Mouse (Mus musculus): ENCODE measurements around the gene Eml1.
"Not testable (repeated sequence)": the region's sequence is repeated elsewhere in the genome, so short reads cannot be mapped to it uniquely, and the experiment has no call there.

Gene Eml1

GRCm38 (mm10) chr12:108472898-108473297, 102.1 kb downstream of the Eml1 start:
- in situ Hi-C loops (cut with MboI, MseI): no loop called here

- in situ Hi-C loops (cut with MboI, MseI): no loop called here
These were observed 103.7 kb downstream of the Eml1 start for GRCm38 (mm10) chr12:108474440-108474839.

DNA sequence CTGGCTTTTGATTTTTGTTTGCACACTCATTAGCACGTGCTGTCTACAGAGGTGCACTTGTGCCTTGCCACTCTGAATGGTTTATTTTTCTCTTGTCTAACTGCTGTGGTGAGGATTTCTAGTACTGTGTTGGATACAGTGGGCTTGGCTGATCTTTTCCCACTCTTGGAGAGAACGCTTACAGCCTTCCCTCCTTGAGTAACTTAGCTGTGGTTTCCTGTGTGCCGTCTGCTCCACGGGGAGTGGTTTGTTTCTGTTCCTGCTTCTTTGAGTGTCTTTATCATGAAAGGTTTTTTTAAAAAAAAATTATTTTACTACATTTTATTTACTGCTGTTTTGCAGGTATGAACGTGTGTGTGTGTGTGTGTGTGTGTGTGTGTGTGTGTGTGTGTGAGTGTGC, 108.0 kb downstream of the Eml1 start:
- in situ Hi-C loops (cut with MboI, MseI): no loop called here

GRCm38 (mm10) chr12:108480704-108481365, 110.1 kb downstream of the Eml1 start:
- in situ Hi-C loops (cut with MboI, MseI): no loop called here

GRCm38 (mm10) chr12:108489076-108489475, 118.3 kb downstream of the Eml1 start:
- in situ Hi-C loops (cut with MboI, MseI): no loop called here

DNA sequence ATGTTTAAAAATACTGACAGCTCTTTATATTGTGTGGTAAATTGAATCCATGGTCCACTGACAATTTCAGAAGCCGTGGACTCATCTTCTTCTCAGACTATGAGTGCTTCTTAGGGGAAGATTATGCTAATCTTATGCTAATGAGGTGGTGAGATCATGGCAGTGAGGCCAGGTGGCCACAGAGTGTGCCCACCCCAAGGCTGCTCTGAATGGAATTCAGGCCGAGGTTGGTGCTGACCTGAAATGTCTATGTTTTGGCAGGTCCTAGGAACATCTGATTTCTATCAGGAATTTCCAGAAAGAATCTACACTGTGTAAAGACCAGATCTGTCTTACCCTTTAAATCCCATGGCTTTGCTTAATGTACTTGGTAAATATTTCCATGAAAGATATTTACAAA, 119.0 kb downstream of the Eml1 start:
- in situ Hi-C loops (cut with MboI, MseI): no loop called here

- in situ Hi-C loops (cut with MboI, MseI): no loop called here
These were observed 119.6 kb downstream of the Eml1 start for GRCm38 (mm10) chr12:108490336-108490735.

- in situ Hi-C loops (cut with MboI, MseI): no loop called here
These were observed 120.2 kb downstream of the Eml1 start for GRCm38 (mm10) chr12:108490954-108491353.

- in situ Hi-C loops (cut with MboI, MseI): no loop called here
These were observed 123.3 kb downstream of the Eml1 start for GRCm38 (mm10) chr12:108494011-108494541.

GRCm38 (mm10) chr12:108495455-108496235, 124.9 kb downstream of the Eml1 start:
- in situ Hi-C loops (cut with MboI, MseI): loop anchor here (5.0 kb wide), 1 partner anchor 133 kb away; no protein-coding TSS in a partner anchor

DNA sequence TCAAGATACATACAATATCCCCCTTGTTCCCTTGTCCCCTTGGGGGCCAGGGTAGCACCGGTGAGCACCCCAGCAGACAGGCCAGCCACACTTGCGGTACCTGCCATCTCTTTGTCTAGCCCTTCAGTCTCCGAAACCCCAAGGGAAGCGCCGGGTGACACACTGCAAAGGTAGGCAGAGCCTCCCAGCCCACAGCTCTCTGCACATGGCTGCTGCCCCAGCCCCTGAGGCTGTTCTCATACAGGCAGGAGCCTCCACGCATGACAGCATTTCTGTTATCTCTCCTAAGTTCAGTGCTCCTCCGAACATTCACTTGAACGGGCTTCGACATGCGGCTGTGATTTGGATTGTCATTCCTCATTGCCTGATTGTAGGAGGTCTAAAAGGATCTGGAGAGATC, 132.3 kb downstream of the Eml1 start:
- in situ Hi-C loops (cut with MboI, MseI): no loop called here

DNA sequence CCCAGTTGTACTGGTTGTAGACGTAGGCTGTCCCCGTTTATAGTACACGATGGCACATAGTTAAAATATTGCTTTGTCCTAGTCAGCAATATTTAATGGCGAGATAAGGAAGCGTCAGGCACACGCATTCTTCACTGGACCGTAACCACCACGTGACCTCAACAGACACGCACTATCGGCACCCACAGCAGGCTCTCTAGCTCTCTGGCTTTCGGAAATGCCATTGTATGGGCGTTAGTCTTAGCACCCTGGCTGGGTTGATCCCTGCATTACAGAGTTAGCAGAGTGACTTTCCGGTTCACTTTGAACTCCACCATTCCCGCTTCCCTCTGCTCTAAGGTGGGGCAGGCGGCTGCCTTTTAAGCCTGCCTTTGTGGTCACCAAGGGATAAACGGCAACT, 132.8 kb downstream of the Eml1 start:
- in situ Hi-C loops (cut with MboI, MseI): no loop called here

GRCm38 (mm10) chr12:108505846-108506245, 135.1 kb downstream of the Eml1 start:
- in situ Hi-C loops (cut with MboI, MseI): no loop called here

DNA sequence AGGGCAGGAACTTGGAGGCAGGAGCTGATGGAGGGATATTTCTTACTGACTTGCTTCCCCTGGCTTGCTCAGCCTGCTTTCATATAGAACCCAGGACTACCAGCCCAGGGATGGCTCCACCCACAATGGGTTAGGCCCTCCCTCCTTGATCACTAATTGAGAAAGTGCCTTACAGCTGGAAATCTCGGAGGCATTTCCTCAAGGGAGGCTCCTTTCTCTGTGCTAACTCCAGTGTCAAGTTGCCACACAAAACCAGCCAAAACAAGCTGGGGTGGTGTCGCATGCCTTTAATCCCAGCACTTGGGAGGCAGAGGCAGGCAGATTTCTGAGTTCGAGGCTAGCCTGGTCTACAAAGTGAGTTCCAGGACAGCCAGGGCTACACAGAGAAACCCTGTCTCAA, 136.3 kb downstream of the Eml1 start:
- in situ Hi-C loops (cut with MboI, MseI): not testable (repeated sequence)

DNA sequence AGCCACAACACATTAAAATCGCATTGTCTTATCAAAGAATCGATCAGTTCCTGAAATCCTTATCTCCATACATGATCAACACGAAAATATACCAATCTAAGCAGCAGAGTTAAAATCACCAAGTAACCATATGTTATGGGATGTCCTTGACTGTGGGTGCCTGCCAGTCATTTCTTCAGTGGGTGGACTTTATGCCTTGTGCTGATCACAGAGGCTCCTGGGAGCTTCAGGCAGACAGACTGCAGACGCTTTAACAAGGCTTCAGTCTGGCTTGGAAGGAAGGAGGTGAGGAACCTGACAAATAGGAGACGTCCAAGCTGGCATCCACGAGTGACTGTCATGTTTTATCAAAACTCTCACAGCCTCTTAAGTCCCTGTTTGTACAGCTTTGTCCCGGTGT, 139.8 kb downstream of the Eml1 start:
- in situ Hi-C loops (cut with MboI, MseI): no loop called here

DNA sequence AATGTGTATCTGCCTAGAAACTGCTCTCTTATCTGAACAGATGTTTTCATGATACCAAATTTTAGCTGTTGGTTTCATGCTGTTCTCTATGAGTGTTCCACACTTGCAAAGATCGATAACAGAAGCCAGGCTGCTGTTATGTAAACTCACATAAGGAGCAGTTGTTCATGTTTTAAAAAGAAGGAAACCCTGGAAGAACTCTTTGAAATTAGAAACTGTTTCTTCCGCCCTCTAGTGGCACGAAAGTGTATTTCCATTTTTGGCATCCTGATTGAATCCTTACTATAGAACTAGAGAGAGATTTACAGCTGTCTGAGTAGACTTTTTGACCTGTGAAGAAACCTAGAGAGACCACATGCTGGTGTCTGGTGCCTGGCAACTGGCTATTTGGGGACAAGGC, 140.3 kb downstream of the Eml1 start:
- in situ Hi-C loops (cut with MboI, MseI): no loop called here

DNA sequence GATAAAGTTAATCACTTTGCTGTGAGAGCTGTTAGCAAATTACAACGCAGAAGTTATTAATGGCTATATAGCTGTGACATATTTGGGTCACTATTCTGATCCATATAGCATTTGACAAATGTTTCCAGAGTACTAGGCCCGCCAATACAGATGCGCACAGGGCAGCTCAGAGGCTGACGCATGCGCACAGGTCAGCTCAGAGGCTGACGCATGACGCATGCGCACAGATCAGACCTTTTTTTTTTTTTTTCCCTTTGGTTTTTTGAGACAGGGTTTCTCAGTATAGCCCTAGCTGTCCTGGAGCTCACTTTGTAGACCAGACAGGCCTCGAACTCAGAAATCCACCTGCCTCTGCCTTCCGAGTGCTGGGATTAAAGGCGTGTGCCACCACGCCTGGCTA, 144.7 kb downstream of the Eml1 start:
- in situ Hi-C loops (cut with MboI, MseI): no loop called here

- in situ Hi-C loops (cut with MboI, MseI): no loop called here
These were observed 148.6 kb downstream of the Eml1 start for GRCm38 (mm10) chr12:108519374-108519773.

GRCm38 (mm10) chr12:108529214-108529613, 158.5 kb downstream of the Eml1 start:
- in situ Hi-C loops (cut with MboI, MseI): no loop called here

DNA sequence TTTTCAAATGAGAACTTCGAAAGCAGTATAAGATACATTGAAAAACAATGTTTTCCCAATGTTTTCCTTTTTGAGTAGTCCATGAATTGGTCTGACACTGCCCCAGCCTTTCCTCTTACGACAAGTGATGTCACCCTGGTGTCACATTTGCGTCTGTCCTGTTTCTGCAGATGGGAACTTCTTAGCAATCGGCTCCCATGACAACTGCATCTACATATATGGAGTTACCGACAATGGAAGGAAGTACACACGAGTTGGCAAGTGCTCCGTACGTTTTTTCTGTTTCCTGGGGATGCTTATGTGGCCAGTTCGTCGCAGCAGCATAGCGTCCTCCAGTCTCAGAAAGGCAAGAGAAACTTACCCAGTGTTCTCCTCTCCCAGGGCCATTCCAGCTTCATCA, 163.7 kb downstream of the Eml1 start:
- in situ Hi-C loops (cut with MboI, MseI): no loop called here

- in situ Hi-C loops (cut with MboI, MseI): no loop called here
These were observed 165.7 kb downstream of the Eml1 start for GRCm38 (mm10) chr12:108536461-108536860.

GRCm38 (mm10) chr12:108541088-108541487, 170.3 kb downstream of the Eml1 start:
- in situ Hi-C loops (cut with MboI, MseI): no loop called here
